Mouse (Mus musculus): ENCODE data around the gene Olfr598. TPM values are rescaled to one million over a fixed set of nuclear protein-coding genes. Genes with fewer than 3 reads are reported as not detected.
"Not testable (repeated sequence)": the region's sequence is repeated elsewhere in the genome, so short reads cannot be mapped to it uniquely, and the experiment has no call there.

Gene Olfr598
- not detected in 2 replicates for polyA plus RNA-seq (2012; rRNA removed)

DNA sequence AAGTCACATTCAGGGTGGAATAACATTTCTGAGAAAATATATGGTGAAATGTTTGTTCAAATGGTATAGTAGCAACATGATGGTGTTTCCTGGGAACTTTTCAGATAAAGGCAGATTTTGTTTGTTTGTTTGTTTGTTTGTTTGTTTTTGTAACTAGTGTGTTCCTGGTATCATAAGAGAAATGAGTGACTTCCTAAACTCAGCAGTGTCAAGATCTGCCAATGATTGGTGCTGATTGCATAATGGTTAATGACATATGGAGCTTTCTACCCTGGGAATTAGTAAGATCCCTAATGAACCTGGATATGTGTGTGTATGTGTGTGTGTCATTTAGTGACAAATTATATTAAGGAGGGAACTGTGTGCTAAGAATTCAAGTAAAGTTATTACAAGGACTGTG lies at the start of gene Olfr598:
Gene Olfr598, plus strand, starts transcription at position 301 of the 400 bp plus-strand sequence.
- TF ChIP-seq POLR2A (IDR thresholded peaks at IDR 0.05; ENCODE audit: control insufficient read depth, low read depth, low read length): no peak
- TF ChIP-seq CTCF (IDR thresholded peaks at IDR 0.05; ENCODE audit: control insufficient read depth, insufficient read depth, insufficient replicate concordance, low read depth, low read length): no peak
- no peak within 1 kb of the TSS for H3K4me3 ChIP-seq (ENCODE audit: control insufficient read depth, low read depth, low read length)
- no peaks in the 10 kb centered on the region for H3K36me3 ChIP-seq (ENCODE audit: control insufficient read depth, insufficient read depth, low read length)
- no peak within 1 kb of the TSS for H3K27ac ChIP-seq (ENCODE audit: control insufficient read depth, insufficient read depth, low read depth, low read length)
- H3K27me3 ChIP-seq (ENCODE audit: control insufficient read depth, insufficient read depth, low read length): no peaks in the 10 kb centered on the region
- H3K4me1 ChIP-seq (ENCODE audit: control insufficient read depth, insufficient read depth, low read length): no peaks in the 10 kb centered on the region

GRCm38 (mm10) chr7:103305348-103305747 lies 18.0 kb upstream of the Olfr598 start, which contains the start of gene Olfr596:
Gene Olfr596 (plus strand): TSS chr7:103305648.
- H3K27me3 ChIP-seq (ENCODE audit: control insufficient read depth, insufficient read depth, low read length); H3K4me1 ChIP-seq (ENCODE audit: control insufficient read depth, insufficient read depth, low read length); H3K36me3 ChIP-seq (ENCODE audit: control insufficient read depth, insufficient read depth, low read length); H3K4me3 ChIP-seq (ENCODE audit: control insufficient read depth, low read depth, low read length); H3K27ac ChIP-seq (ENCODE audit: control insufficient read depth, insufficient read depth, low read depth, low read length): not testable (repeated sequence)

GRCm38 (mm10) chr7:103316015-103316414 lies 7.4 kb upstream of the Olfr598 start, which contains the start of gene Olfr597:
Gene Olfr597 (plus strand): TSS chr7:103316315.
- not testable (repeated sequence) for H3K4me1 ChIP-seq (ENCODE audit: control insufficient read depth, insufficient read depth, low read length); H3K27me3 ChIP-seq (ENCODE audit: control insufficient read depth, insufficient read depth, low read length); H3K4me3 ChIP-seq (ENCODE audit: control insufficient read depth, low read depth, low read length); H3K27ac ChIP-seq (ENCODE audit: control insufficient read depth, insufficient read depth, low read depth, low read length); H3K36me3 ChIP-seq (ENCODE audit: control insufficient read depth, insufficient read depth, low read length)

DNA sequence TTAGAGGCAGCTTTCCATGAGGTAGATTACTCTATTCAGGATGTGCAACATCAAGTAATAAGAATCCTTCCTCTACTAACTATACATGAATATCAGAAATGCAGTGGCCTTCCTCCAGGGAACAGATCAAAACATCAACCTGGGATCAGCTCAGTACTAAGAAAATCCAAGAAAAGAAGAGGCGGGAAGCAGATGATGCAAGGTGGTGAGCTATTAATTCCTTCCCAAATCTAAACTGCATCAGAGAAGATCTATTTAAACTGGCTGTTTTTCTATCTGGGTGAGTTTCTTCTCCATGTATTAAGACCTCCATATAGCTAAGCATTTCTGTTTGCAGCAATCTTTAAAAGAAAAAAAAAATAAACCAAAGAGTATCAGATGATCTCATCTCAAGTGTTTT lies 12.2 kb downstream of the Olfr598 start, which contains the start of gene Olfr599:
Gene Olfr599, plus strand, starts transcription at position 301 of the 400 bp plus-strand sequence.
- Histone ChIP-seq H3K27me3 (ENCODE audit: control insufficient read depth, insufficient read depth, low read length) (no peaks in the 10 kb centered on the region), H3K4me1 (ENCODE audit: control insufficient read depth, insufficient read depth, low read length) (peaks cover 5% of the 10 kb centered on the region), H3K4me3 (ENCODE audit: control insufficient read depth, low read depth, low read length) (no peak within 1 kb of the TSS), H3K27ac (ENCODE audit: control insufficient read depth, insufficient read depth, low read depth, low read length) (no peak within 1 kb of the TSS), H3K36me3 (ENCODE audit: control insufficient read depth, insufficient read depth, low read length) (no peaks in the 10 kb centered on the region)
- TF ChIP-seq CTCF (IDR thresholded peaks at IDR 0.05; ENCODE audit: control insufficient read depth, insufficient read depth, insufficient replicate concordance, low read depth, low read length): no peak
- TF ChIP-seq POLR2A (IDR thresholded peaks at IDR 0.05; ENCODE audit: control insufficient read depth, low read depth, low read length): no peak

DNA sequence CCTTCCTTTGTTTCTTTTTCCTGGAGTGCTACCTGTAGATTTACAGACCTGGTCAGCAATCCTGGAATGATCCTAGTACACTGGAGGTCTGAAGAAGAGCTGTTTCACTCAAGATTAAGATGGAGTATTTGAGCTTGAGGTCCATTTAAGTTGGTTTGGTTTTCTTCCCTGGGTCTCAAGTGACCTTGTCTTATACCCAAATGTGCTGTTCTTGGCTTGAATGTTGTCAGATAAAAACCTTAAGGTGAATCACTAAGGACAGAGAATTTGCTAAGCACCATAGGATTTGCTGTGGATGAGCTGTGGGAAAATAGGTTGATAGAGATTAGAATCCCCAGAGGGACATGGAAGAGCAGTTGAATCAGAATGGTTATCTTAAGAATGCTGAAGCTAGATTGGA lies 26.2 kb downstream of the Olfr598 start, which contains the start of gene Olfr600:
Gene Olfr600, minus strand, starts transcription at position 101 of the 400 bp plus-strand sequence.
- TF ChIP-seq CTCF (IDR thresholded peaks at IDR 0.05; ENCODE audit: control insufficient read depth, insufficient read depth, insufficient replicate concordance, low read depth, low read length): no peak
- no peak for TF ChIP-seq POLR2A (IDR thresholded peaks at IDR 0.05; ENCODE audit: control insufficient read depth, low read depth, low read length)
- H3K4me1 ChIP-seq (ENCODE audit: control insufficient read depth, insufficient read depth, low read length): no peaks in the 10 kb centered on the region
- H3K27me3 ChIP-seq (ENCODE audit: control insufficient read depth, insufficient read depth, low read length): no peaks in the 10 kb centered on the region
- H3K4me3 ChIP-seq (ENCODE audit: control insufficient read depth, low read depth, low read length): no peak within 1 kb of the TSS
- no peaks in the 10 kb centered on the region for H3K36me3 ChIP-seq (ENCODE audit: control insufficient read depth, insufficient read depth, low read length)
- no peak within 1 kb of the TSS for H3K27ac ChIP-seq (ENCODE audit: control insufficient read depth, insufficient read depth, low read depth, low read length)

GRCm38 (mm10) chr7:103362555-103362954 lies 39.2 kb downstream of the Olfr598 start, which contains the start of gene Olfr601:
Gene Olfr601 (minus strand): TSS chr7:103362655.
- Histone ChIP-seq H3K4me3 (ENCODE audit: control insufficient read depth, low read depth, low read length) (no peak within 1 kb of the TSS), H3K36me3 (ENCODE audit: control insufficient read depth, insufficient read depth, low read length) (no peaks in the 10 kb centered on the region), H3K27me3 (ENCODE audit: control insufficient read depth, insufficient read depth, low read length) (no peaks in the 10 kb centered on the region), H3K27ac (ENCODE audit: control insufficient read depth, insufficient read depth, low read depth, low read length) (no peak within 1 kb of the TSS), H3K4me1 (ENCODE audit: control insufficient read depth, insufficient read depth, low read length) (no peaks in the 10 kb centered on the region)
- no peak for TF ChIP-seq POLR2A (IDR thresholded peaks at IDR 0.05; ENCODE audit: control insufficient read depth, low read depth, low read length)
- no peak for TF ChIP-seq CTCF (IDR thresholded peaks at IDR 0.05; ENCODE audit: control insufficient read depth, insufficient read depth, insufficient replicate concordance, low read depth, low read length)

Other genes starting within 250 kb of the Olfr598 start
- not detected in 2 replicates for gene Olfr584, start 241.7 kb upstream of the Olfr598 start, polyA plus RNA-seq (2012; rRNA removed)
- gene Olfr585, start 225.8 kb upstream of the Olfr598 start, polyA plus RNA-seq (2012; rRNA removed): not detected in 2 replicates
- gene Olfr586, start 197.9 kb upstream of the Olfr598 start, polyA plus RNA-seq (2012; rRNA removed): not detected in 2 replicates
- not detected in 2 replicates for gene Olfr588-ps1, start 182.7 kb upstream of the Olfr598 start, polyA plus RNA-seq (2012; rRNA removed)
- not detected in 2 replicates for gene Olfr589, start 167.2 kb upstream of the Olfr598 start, polyA plus RNA-seq (2012; rRNA removed)
- not detected in 2 replicates for gene Olfr591, start 145.2 kb upstream of the Olfr598 start, polyA plus RNA-seq (2012; rRNA removed)
- gene Olfr592, start 138.8 kb upstream of the Olfr598 start, polyA plus RNA-seq (2012; rRNA removed): not detected in 2 replicates
- not detected in 2 replicates for gene Olfr593, start 111.7 kb upstream of the Olfr598 start, polyA plus RNA-seq (2012; rRNA removed)
- gene Olfr594, start 106.6 kb upstream of the Olfr598 start, polyA plus RNA-seq (2012; rRNA removed): not detected in 2 replicates
- not detected in 2 replicates for gene Usp17ld, start 71.1 kb upstream of the Olfr598 start, polyA plus RNA-seq (2012; rRNA removed)
- gene Olfr596, start 17.9 kb upstream of the Olfr598 start, polyA plus RNA-seq (2012; rRNA removed): not detected in 2 replicates
- gene Olfr597, start 7.3 kb upstream of the Olfr598 start, polyA plus RNA-seq (2012; rRNA removed): not detected in 2 replicates
- not detected in 2 replicates for gene Olfr599, start 12.3 kb downstream of the Olfr598 start, polyA plus RNA-seq (2012; rRNA removed)
- not detected in 2 replicates for gene Olfr600, start 26.1 kb downstream of the Olfr598 start, polyA plus RNA-seq (2012; rRNA removed)
- gene Olfr601, start 39.1 kb downstream of the Olfr598 start, polyA plus RNA-seq (2012; rRNA removed): not detected in 2 replicates
- gene Olfr603, start 62.6 kb downstream of the Olfr598 start, polyA plus RNA-seq (2012; rRNA removed): 0.11 TPM in 1 of 2 replicates, not detected in the other
- gene Usp17lc, start 91.5 kb downstream of the Olfr598 start, polyA plus RNA-seq (2012; rRNA removed): not detected in 2 replicates
- not detected in 2 replicates for gene Olfr605, start 121.9 kb downstream of the Olfr598 start, polyA plus RNA-seq (2012; rRNA removed)
- gene Olfr606, start 125.5 kb downstream of the Olfr598 start, polyA plus RNA-seq (2012; rRNA removed): not detected in 2 replicates
- gene Olfr607, start 140.6 kb downstream of the Olfr598 start, polyA plus RNA-seq (2012; rRNA removed): not detected in 2 replicates
- gene Olfr608, start 146.3 kb downstream of the Olfr598 start, polyA plus RNA-seq (2012; rRNA removed): not detected in 2 replicates
- not detected in 2 replicates for gene Olfr609, start 174.5 kb downstream of the Olfr598 start, polyA plus RNA-seq (2012; rRNA removed)
- 0.14 TPM in 1 of 2 replicates, not detected in the other for gene Olfr610, start 188.6 kb downstream of the Olfr598 start, polyA plus RNA-seq (2012; rRNA removed)
- 0.15 TPM in 1 of 2 replicates, not detected in the other for gene Olfr611, start 197.3 kb downstream of the Olfr598 start, polyA plus RNA-seq (2012; rRNA removed)
- gene Olfr612, start 219.1 kb downstream of the Olfr598 start, polyA plus RNA-seq (2012; rRNA removed): not detected in 2 replicates
- not detected in 2 replicates for gene Olfr613, start 224.5 kb downstream of the Olfr598 start, polyA plus RNA-seq (2012; rRNA removed)
- not detected in 2 replicates for gene Olfr615, start 232.5 kb downstream of the Olfr598 start, polyA plus RNA-seq (2012; rRNA removed)
- gene Olfr616, start 245.6 kb downstream of the Olfr598 start, polyA plus RNA-seq (2012; rRNA removed): 0.22 and 0.25 TPM in 2 replicates
- not detected in 2 replicates for gene Olfr617, start 249.5 kb downstream of the Olfr598 start, polyA plus RNA-seq (2012; rRNA removed)